Mouse (Mus musculus) testis, adult 2 months (tissue): ENCODE results near the gene Stam2. TPM values are rescaled to one million over a fixed set of nuclear protein-coding genes. Genes with fewer than 3 reads are reported as not detected.

ENCODE experiments used
- H3K27ac ChIP-seq: fragments of 200-500 bp; 2 replicates; pipeline ENCODE4 v1.5.1; 2012; ENCODE audit warnings: low read depth, low read length; ENCODE audit not compliant: control insufficient read depth, insufficient read depth
- H3K27me3 ChIP-seq: fragments of 200-500 bp; 2 replicates; pipeline ENCODE4 v1.6.1; 2012; ENCODE audit warnings: mild to moderate bottlenecking, low read length, moderate library complexity; ENCODE audit not compliant: control insufficient read depth, insufficient read depth
- H3K36me3 ChIP-seq: fragments of 200-500 bp; 2 replicates; pipeline ENCODE4 v1.6.1; 2012; ENCODE audit warnings: mild to moderate bottlenecking, low read length; ENCODE audit not compliant: control insufficient read depth, insufficient read depth
- H3K4me1 ChIP-seq: fragments of 200-500 bp; 2 replicates; pipeline ENCODE4 v1.6.1; 2012; ENCODE audit warnings: low read length; ENCODE audit not compliant: control insufficient read depth, insufficient read depth
- H3K4me3 ChIP-seq: fragments of 200-500 bp; 2 replicates; pipeline ENCODE4 v1.5.1; 2012; ENCODE audit warnings: low read depth, mild to moderate bottlenecking, low read length, moderate library complexity, mixed read lengths; ENCODE audit not compliant: control insufficient read depth
- CTCF ChIP-seq: fragments of 200-500 bp; IDR thresholded peaks from 2 replicates; pipeline ENCODE4 v1.5.1; 2012; ENCODE audit warnings: low read depth, mild to moderate bottlenecking, inconsistent platforms, low read length, moderate library complexity; ENCODE audit not compliant: control insufficient read depth, insufficient read depth, insufficient replicate concordance
- POLR2A ChIP-seq: fragments of 200-500 bp; IDR thresholded peaks from 2 replicates; pipeline ENCODE4 v1.6.1; 2012; ENCODE audit warnings: low read depth, mild to moderate bottlenecking, inconsistent platforms, low read length, moderate library complexity; ENCODE audit not compliant: control insufficient read depth
- polyA plus RNA-seq: library from polyadenylated mRNA; depleted of rRNA; stranded (reverse); fragments of >200 nt; gene quantifications from 2 replicates; pipeline ENCODE4 v1.2.3, GENCODE M21; 2012

Gene Stam2
- polyA plus RNA-seq, 1 experiment = 21.2 TPM

GRCm38 (mm10) chr2:52765130-52765529, 23.0 kb upstream of the Stam2 start:
- Histone ChIP-seq H3K4me1 (peaks cover 5% of the 10 kb centered on the region), H3K27me3 (no peaks in the 10 kb centered on the region), H3K4me3 (no peak overlapping the region), H3K27ac (no peak overlapping the region), H3K36me3 (no peaks in the 10 kb centered on the region)
- TF ChIP-seq POLR2A (no peak), CTCF (no peak)

GRCm38 (mm10) chr2:52763891-52764290, 21.8 kb upstream of the Stam2 start:
- H3K4me1 ChIP-seq = peaks cover 5% of the 10 kb centered on the region
- TF ChIP-seq POLR2A = no peak
- no peak for TF ChIP-seq CTCF

GRCm38 (mm10) chr2:52763040-52763736, 21.1 kb upstream of the Stam2 start:
- H3K4me3 ChIP-seq = peak overlapping the region; percentile 55
- no peaks in the 10 kb centered on the region for H3K27me3 ChIP-seq
- no peaks in the 10 kb centered on the region for H3K36me3 ChIP-seq
- no peak overlapping the region for H3K27ac ChIP-seq
- peaks cover 5% of the 10 kb centered on the region for H3K4me1 ChIP-seq
- TF ChIP-seq POLR2A (no peak), CTCF (peak; percentile 93)

More at GRCm38 (mm10) chr2:52763891-52764290, 21.8 kb upstream of the Stam2 start:
- H3K27me3 ChIP-seq = no peaks in the 10 kb centered on the region
- H3K27ac ChIP-seq = no peak overlapping the region
- no peaks in the 10 kb centered on the region for H3K36me3 ChIP-seq
- no peak overlapping the region for H3K4me3 ChIP-seq

- TF ChIP-seq CTCF = no peak
- TF ChIP-seq POLR2A = no peak
- Histone ChIP-seq H3K36me3 (no peaks in the 10 kb centered on the region), H3K27ac (no peak overlapping the region), H3K4me1 (peaks cover 5% of the 10 kb centered on the region), H3K4me3 (no peak overlapping the region), H3K27me3 (no peaks in the 10 kb centered on the region)
Measured at GRCm38 (mm10) chr2:52762529-52762928, 20.4 kb upstream of the Stam2 start.

GRCm38 (mm10) chr2:52758627-52759026, 16.5 kb upstream of the Stam2 start:
- Histone ChIP-seq H3K27ac (no peak overlapping the region), H3K4me3 (no peak overlapping the region), H3K36me3 (no peaks in the 10 kb centered on the region), H3K4me1 (peaks cover 3% of the 10 kb centered on the region), H3K27me3 (no peaks in the 10 kb centered on the region)
- TF ChIP-seq CTCF (peak; percentile 56; the same call in 1 of the 2 replicates), POLR2A (no peak)

GRCm38 (mm10) chr2:52756691-52757090, 14.6 kb upstream of the Stam2 start:
- H3K36me3 ChIP-seq = no peaks in the 10 kb centered on the region
- TF ChIP-seq CTCF (no peak), POLR2A (no peak)
- H3K4me1 ChIP-seq = no peaks in the 10 kb centered on the region

GRCm38 (mm10) chr2:52753573-52754317, 11.7 kb upstream of the Stam2 start:
- H3K27ac ChIP-seq = no peak overlapping the region
- H3K4me1 ChIP-seq = no peaks in the 10 kb centered on the region
- H3K36me3 ChIP-seq = no peaks in the 10 kb centered on the region
- H3K4me3 ChIP-seq = no peak overlapping the region
- TF ChIP-seq POLR2A = no peak
- no peak for TF ChIP-seq CTCF
- H3K27me3 ChIP-seq = no peaks in the 10 kb centered on the region

More at GRCm38 (mm10) chr2:52756691-52757090, 14.6 kb upstream of the Stam2 start:
- H3K4me3 ChIP-seq = no peak overlapping the region
- no peaks in the 10 kb centered on the region for H3K27me3 ChIP-seq
- no peak overlapping the region for H3K27ac ChIP-seq
